Mouse (Mus musculus): Measurements from ENCODE around the gene Rraga. TPM values are rescaled to one million over a fixed set of nuclear protein-coding genes. Genes with fewer than 3 reads are reported as not detected.

Gene Rraga
- polyA plus RNA-seq (2015; fragmentation: Nextera tagmentation; extraction: Ambion mirVana): 50.0 and 50.9 TPM in 2 replicates

GRCm38 (mm10) chr4:86575283-86575983, at the start of gene Rraga:
Gene Rraga (plus strand): TSS chr4:86575668.
- ATAC-seq (replicated peaks; ENCODE audit: insufficient number of reproducible peaks, insufficient read depth, low FRiP score, low read depth): peak; percentile 95
- no peaks in the 10 kb centered on the region for H3K9me3 ChIP-seq (replicated peaks)
- H3K36me3 ChIP-seq: no peaks in the 10 kb centered on the region
- peak within 1 kb of the TSS; percentile 95 for H3K9ac ChIP-seq
- H3K27ac ChIP-seq: peak within 1 kb of the TSS; percentile 95
- peak within 1 kb of the TSS; percentile 91 for H3K4me3 ChIP-seq
- H3K4me1 ChIP-seq (replicated peaks): peaks cover 22% of the 10 kb centered on the region
- WGBS: under 1% methylated on average over 53 of the region's 53 CpGs
- no peaks in the 10 kb centered on the region for H3K27me3 ChIP-seq
- H3K4me2 ChIP-seq: peak within 1 kb of the TSS; percentile 91

GRCm38 (mm10) chr4:86527162-86528136, 48.0 kb upstream of the Rraga start:
- Histone ChIP-seq H3K36me3 (no peaks in the 10 kb centered on the region), H3K9me3 (replicated peaks) (no peaks in the 10 kb centered on the region), H3K27ac (no peak overlapping the region), H3K4me3 (no peak overlapping the region), H3K27me3 (no peaks in the 10 kb centered on the region), H3K9ac (no peak overlapping the region), H3K4me2 (no peak overlapping the region), H3K4me1 (replicated peaks) (no peaks in the 10 kb centered on the region)
- ATAC-seq (replicated peaks; ENCODE audit: insufficient number of reproducible peaks, insufficient read depth, low FRiP score, low read depth): no peak
- 50% methylated on average over 11 of the region's 11 CpGs for WGBS

- no peak for ATAC-seq (replicated peaks; ENCODE audit: insufficient number of reproducible peaks, insufficient read depth, low FRiP score, low read depth)
- Histone ChIP-seq H3K4me1 (replicated peaks) (peaks cover 4% of the 10 kb centered on the region), H3K27me3 (no peaks in the 10 kb centered on the region), H3K36me3 (no peaks in the 10 kb centered on the region), H3K9me3 (replicated peaks) (no peaks in the 10 kb centered on the region), H3K27ac (no peak overlapping the region), H3K4me3 (no peak overlapping the region), H3K9ac (no peak overlapping the region), H3K4me2 (no peak overlapping the region)
- 75% methylated on average over 6 of the region's 6 CpGs for WGBS
These were observed 46.3 kb upstream of the Rraga start for GRCm38 (mm10) chr4:86529161-86529560.

GRCm38 (mm10) chr4:86533406-86534090, 41.9 kb upstream of the Rraga start:
- Histone ChIP-seq H3K36me3 (no peaks in the 10 kb centered on the region), H3K4me2 (no peak overlapping the region), H3K27ac (0 out of 2 replicates have a peak overlapping the region, but pooled peaks have one; percentile 20), H3K27me3 (no peaks in the 10 kb centered on the region), H3K9me3 (replicated peaks) (no peaks in the 10 kb centered on the region), H3K4me3 (no peak overlapping the region), H3K9ac (no peak overlapping the region), H3K4me1 (replicated peaks) (peaks cover 5% of the 10 kb centered on the region)
- WGBS: 69% methylated on average over 8 of the region's 8 CpGs
- no peak for ATAC-seq (replicated peaks; ENCODE audit: insufficient number of reproducible peaks, insufficient read depth, low FRiP score, low read depth)

- whole genome bisulfite sequencing: 38% methylated on average over 5 of the region's 5 CpGs
- H3K4me3 ChIP-seq: no peak overlapping the region
- no peak overlapping the region for H3K9ac ChIP-seq
- H3K27ac ChIP-seq: 0 out of 2 replicates have a peak overlapping the region, but pooled peaks have one; percentile 20
- H3K27me3 ChIP-seq: no peaks in the 10 kb centered on the region
- no peaks in the 10 kb centered on the region for H3K36me3 ChIP-seq
- H3K4me1 ChIP-seq (replicated peaks): peaks cover 5% of the 10 kb centered on the region
- ATAC-seq (replicated peaks; ENCODE audit: insufficient number of reproducible peaks, insufficient read depth, low FRiP score, low read depth): no peak
- H3K9me3 ChIP-seq (replicated peaks): no peaks in the 10 kb centered on the region
- no peak overlapping the region for H3K4me2 ChIP-seq
These were observed 41.4 kb upstream of the Rraga start for GRCm38 (mm10) chr4:86534091-86534481.

GRCm38 (mm10) chr4:86537972-86538371, 37.5 kb upstream of the Rraga start:
- no peak overlapping the region for H3K9ac ChIP-seq
- H3K27ac ChIP-seq: no peak overlapping the region
- WGBS: 36% methylated on average over 4 of the region's 4 CpGs
- ATAC-seq (replicated peaks; ENCODE audit: insufficient number of reproducible peaks, insufficient read depth, low FRiP score, low read depth): no peak
- H3K4me2 ChIP-seq: no peak overlapping the region
- H3K9me3 ChIP-seq (replicated peaks): no peaks in the 10 kb centered on the region
- H3K27me3 ChIP-seq: no peaks in the 10 kb centered on the region
- no peak overlapping the region for H3K4me3 ChIP-seq
- peaks cover 5% of the 10 kb centered on the region for H3K4me1 ChIP-seq (replicated peaks)
- no peaks in the 10 kb centered on the region for H3K36me3 ChIP-seq

- H3K4me3 ChIP-seq: no peak overlapping the region
- no peak overlapping the region for H3K4me2 ChIP-seq
- no peaks in the 10 kb centered on the region for H3K9me3 ChIP-seq (replicated peaks)
- no peak overlapping the region for H3K9ac ChIP-seq
- peaks cover 5% of the 10 kb centered on the region for H3K4me1 ChIP-seq (replicated peaks)
- H3K27me3 ChIP-seq: no peaks in the 10 kb centered on the region
- H3K36me3 ChIP-seq: no peaks in the 10 kb centered on the region
- 93% methylated on average over 5 of the region's 5 CpGs for WGBS
- ATAC-seq (replicated peaks; ENCODE audit: insufficient number of reproducible peaks, insufficient read depth, low FRiP score, low read depth): no peak
- H3K27ac ChIP-seq: no peak overlapping the region
These were observed 36.5 kb upstream of the Rraga start for GRCm38 (mm10) chr4:86538936-86539335.

- Histone ChIP-seq H3K4me2 (no peak overlapping the region), H3K9ac (no peak overlapping the region), H3K4me1 (replicated peaks) (peaks cover 8% of the 10 kb centered on the region; the same call in 1 of the 2 replicates), H3K27ac (no peak overlapping the region), H3K9me3 (replicated peaks) (no peaks in the 10 kb centered on the region), H3K27me3 (no peaks in the 10 kb centered on the region), H3K36me3 (no peaks in the 10 kb centered on the region), H3K4me3 (no peak overlapping the region)
- 63% methylated on average over 1 of the region's 1 CpGs for WGBS
- ATAC-seq (replicated peaks; ENCODE audit: insufficient number of reproducible peaks, insufficient read depth, low FRiP score, low read depth): no peak
These were observed 33.9 kb upstream of the Rraga start for GRCm38 (mm10) chr4:86541573-86541972.

GRCm38 (mm10) chr4:86543999-86544398, 31.5 kb upstream of the Rraga start:
- no peak overlapping the region for H3K4me3 ChIP-seq
- WGBS: 72% methylated on average over 3 of the region's 3 CpGs
- H3K27me3 ChIP-seq: no peaks in the 10 kb centered on the region
- no peaks in the 10 kb centered on the region for H3K36me3 ChIP-seq
- no peak overlapping the region for H3K9ac ChIP-seq
- no peaks in the 10 kb centered on the region for H3K9me3 ChIP-seq (replicated peaks)
- no peak overlapping the region for H3K27ac ChIP-seq
- no peak for ATAC-seq (replicated peaks; ENCODE audit: insufficient number of reproducible peaks, insufficient read depth, low FRiP score, low read depth)
- H3K4me1 ChIP-seq (replicated peaks): peaks cover 8% of the 10 kb centered on the region; the same call in 1 of the 2 replicates
- H3K4me2 ChIP-seq: no peak overlapping the region

GRCm38 (mm10) chr4:86545615-86546014, 29.9 kb upstream of the Rraga start:
- no peak for ATAC-seq (replicated peaks; ENCODE audit: insufficient number of reproducible peaks, insufficient read depth, low FRiP score, low read depth)
- Histone ChIP-seq H3K27me3 (no peaks in the 10 kb centered on the region), H3K36me3 (no peaks in the 10 kb centered on the region), H3K4me3 (no peak overlapping the region), H3K27ac (no peak overlapping the region), H3K4me2 (no peak overlapping the region), H3K4me1 (replicated peaks) (peaks cover 8% of the 10 kb centered on the region; the same call in 1 of the 2 replicates), H3K9ac (no peak overlapping the region), H3K9me3 (replicated peaks) (no peaks in the 10 kb centered on the region)
- WGBS: 47% methylated on average over 5 of the region's 5 CpGs

- no peak overlapping the region for H3K4me2 ChIP-seq
- H3K4me3 ChIP-seq: no peak overlapping the region
- H3K4me1 ChIP-seq (replicated peaks): peaks cover 8% of the 10 kb centered on the region; the same call in 1 of the 2 replicates
- no peak for ATAC-seq (replicated peaks; ENCODE audit: insufficient number of reproducible peaks, insufficient read depth, low FRiP score, low read depth)
- H3K9ac ChIP-seq: no peak overlapping the region
- WGBS: 80% methylated on average over 9 of the region's 9 CpGs
- H3K27me3 ChIP-seq: no peaks in the 10 kb centered on the region
- H3K9me3 ChIP-seq (replicated peaks): no peaks in the 10 kb centered on the region
- H3K36me3 ChIP-seq: no peaks in the 10 kb centered on the region
- no peak overlapping the region for H3K27ac ChIP-seq
These were observed 27.1 kb upstream of the Rraga start for GRCm38 (mm10) chr4:86548332-86548731.

Data from heart, embryonic 15.5 days (tissue).